Mouse (Mus musculus) gastrocnemius, postnatal 25 days (tissue): ENCODE results near the gene Zfp362. TPM values are rescaled to one million over a fixed set of nuclear protein-coding genes. Genes with fewer than 3 reads are reported as not detected.

ENCODE experiments used
- DNase-seq: peaks from one replicate; pipeline ENCODE4 v3.0.0; 2022
- total RNA-seq, 2 experiments: library from RNA; stranded (reverse); gene quantifications; 1 replicate in 1 of 2; 2 replicates in 1 of 2; pipeline ENCODE4 v1.2.3; 2021

Zfp362 gene
- total RNA-seq, 2 experiments from 2014 or later = 9.9 to 10.5 TPM

- no peak for DNase-seq
Measured at GRCm38 (mm10) chr4:128801675-128802465, 4.0 kb downstream of the Zfp362 start.

DNA sequence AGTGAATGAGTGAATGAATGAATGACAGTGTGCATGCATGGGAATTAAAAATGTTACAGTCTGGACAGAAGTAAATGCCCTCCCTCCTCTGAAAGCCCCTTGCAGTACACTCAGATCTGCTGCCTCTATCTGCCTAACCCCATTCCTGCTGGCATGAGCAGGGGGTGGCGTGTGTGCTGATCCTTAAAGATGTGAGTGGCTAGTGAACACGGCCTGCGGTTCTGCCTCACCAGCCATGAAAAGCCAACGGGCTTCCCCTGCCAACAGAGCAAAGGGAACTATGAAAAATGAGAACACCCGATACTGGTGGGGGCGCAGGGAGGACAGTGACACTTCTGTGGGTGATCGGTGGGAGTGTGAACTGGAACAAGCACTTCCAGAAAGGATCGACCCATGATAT lies 9.1 kb downstream of the Zfp362 start:
- DNase-seq = no peak

- DNase-seq = no peak
Measured at GRCm38 (mm10) chr4:128795596-128795995, 10.2 kb downstream of the Zfp362 start.

DNA sequence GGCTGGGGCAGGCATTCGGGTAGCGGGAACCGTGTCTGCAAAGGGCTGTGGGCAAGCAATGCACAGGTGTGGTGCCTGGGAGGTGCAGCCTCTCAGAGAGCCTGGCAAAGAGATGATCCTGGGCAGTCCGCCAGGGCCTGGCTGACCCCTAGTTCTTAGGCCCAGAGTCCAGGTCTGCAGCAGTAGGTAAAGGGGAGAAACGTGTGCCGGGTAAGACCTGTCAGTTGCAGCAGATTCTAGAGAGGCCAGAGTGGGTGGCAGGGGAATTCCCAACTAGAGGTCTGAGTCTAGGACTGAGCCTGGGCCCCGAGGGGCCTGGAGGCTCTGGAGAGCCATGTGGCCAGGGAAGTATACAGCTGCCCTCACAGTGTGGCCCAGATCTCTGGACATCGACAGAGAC lies 11.6 kb downstream of the Zfp362 start:
- no peak for DNase-seq

- DNase-seq = no peak
Measured at GRCm38 (mm10) chr4:128793710-128794109, 12.1 kb downstream of the Zfp362 start.

- no peak for DNase-seq
Measured at GRCm38 (mm10) chr4:128789646-128790045, 16.2 kb downstream of the Zfp362 start.

- DNase-seq = no peak
Measured at GRCm38 (mm10) chr4:128788108-128788507, 17.7 kb downstream of the Zfp362 start.

DNA sequence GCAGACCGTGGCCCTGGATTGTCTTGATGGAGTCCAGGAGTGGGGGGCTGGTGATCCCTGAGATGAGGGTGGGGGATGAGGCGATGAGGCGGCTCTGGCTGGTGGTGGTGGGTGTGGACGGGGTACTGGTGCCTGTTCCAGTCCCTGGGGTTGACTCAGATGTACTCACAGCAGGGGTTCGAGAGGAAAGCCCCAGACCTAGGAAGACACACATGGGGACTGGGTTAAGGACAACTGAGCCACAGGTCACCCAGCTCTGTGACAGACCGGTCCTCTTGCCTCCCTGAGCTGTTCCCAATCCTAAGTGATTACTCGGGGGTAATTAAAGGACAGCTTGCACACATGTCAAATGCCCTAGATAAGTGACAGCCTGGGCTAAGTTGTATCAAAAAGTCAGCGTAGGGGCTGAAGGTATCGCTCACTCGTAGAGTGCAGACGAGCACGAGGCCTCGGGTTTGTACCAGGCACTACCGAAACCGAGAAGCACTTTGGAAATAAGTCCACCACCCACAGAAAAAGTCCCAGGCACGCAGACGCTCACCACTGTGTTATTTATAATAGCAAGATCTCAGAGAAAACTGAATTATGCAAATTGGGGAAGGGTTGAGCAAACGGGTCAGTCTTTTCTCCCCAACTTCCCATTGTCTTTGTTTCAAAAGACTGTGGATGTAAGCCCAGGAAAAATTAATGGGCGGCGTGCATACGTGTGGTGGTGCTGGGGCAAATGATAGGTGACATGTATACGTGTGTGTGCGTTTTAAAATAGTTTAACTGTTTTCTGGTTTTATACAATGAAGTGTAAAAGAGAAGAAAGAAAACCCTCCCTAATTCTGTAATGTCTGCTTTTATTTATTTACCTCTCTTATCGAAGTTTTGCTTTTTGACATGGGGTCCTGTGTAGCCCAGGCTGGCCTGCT lies 18.6 kb downstream of the Zfp362 start:
- DNase-seq = peak; percentile 3

GRCm38 (mm10) chr4:128785921-128786654 lies 19.8 kb downstream of the Zfp362 start:
- DNase-seq = no peak

GRCm38 (mm10) chr4:128784950-128785631 lies 20.8 kb downstream of the Zfp362 start:
- DNase-seq = no peak

DNA sequence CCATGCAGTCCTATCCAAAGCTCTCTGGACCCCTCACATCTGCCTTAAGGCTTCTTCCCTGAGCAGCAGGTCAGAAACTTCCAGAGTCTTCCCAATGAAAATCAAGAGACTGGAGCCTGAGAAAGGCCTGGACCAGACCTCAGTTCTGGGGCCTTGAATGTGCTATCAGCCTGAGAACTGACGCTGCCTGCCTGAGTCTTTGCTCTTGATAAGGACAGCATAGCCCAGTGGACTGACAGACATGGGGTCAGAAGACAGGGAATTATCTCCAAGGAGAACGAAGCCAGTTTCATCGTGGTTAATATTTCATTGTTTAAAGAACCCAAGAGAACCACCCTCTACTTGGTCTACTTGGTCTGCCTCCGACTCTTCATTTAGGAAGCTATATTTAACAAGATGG lies 23.2 kb downstream of the Zfp362 start:
- no peak for DNase-seq

- DNase-seq = no peak
Measured at GRCm38 (mm10) chr4:128782037-128782436, 23.8 kb downstream of the Zfp362 start.

- DNase-seq = no peak
Measured at GRCm38 (mm10) chr4:128777593-128777992, 28.3 kb downstream of the Zfp362 start.

DNA sequence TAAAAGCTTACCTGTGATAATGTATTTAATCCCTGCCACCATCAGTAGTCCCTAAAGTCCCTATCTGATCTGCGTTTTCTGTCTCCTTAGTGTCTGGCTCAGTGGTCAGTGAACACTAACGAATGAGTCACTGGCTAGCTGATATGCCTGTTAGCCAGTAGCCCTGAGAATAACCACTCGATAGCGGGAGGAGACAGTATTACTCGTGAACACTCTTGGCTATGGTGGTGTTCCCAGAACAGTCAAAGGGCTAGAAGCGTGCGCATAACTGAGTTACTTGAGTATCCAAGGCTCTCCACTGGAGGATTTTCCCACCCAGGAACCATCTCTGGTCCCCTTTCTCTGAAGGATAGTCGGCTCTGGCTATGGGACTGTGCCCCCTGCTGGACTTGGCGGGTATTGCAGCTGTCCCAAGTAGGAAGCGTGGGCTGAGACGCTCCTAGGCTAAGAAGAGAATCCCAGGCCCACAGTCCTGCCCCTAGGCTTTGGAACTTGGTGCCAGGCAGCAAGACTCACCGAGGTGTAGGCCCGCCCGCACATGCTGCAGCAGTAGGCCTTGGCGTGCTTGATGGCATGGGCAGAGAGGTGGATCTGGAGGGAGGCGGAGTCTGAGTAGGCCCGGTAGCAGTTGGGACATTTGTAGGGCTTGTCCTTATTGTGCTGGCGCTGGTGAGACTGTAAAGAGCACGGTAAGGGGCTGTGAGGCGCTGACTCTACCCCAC lies 29.1 kb downstream of the Zfp362 start:
- DNase-seq = peak; percentile 44

DNA sequence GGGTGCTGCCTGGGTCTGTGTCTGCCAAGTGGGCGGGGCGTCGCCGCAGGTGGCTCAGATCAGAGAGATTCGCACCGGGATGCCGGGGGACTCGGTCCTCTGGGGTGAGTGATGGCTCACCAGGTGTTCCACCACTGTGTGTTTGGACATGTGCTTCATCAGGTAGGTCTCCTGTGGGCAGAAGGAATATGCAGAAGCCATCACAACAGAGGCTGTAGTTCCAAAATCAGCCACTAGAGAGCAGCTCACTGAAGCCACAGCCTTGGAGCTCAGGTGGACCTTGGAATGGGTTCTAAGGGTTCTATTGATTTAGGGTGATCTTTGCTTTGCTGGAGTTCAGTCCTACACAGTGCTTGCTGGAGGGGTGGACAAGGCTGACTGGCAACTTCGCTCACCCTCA lies 31.4 kb downstream of the Zfp362 start:
- DNase-seq = peak; percentile 12

DNA sequence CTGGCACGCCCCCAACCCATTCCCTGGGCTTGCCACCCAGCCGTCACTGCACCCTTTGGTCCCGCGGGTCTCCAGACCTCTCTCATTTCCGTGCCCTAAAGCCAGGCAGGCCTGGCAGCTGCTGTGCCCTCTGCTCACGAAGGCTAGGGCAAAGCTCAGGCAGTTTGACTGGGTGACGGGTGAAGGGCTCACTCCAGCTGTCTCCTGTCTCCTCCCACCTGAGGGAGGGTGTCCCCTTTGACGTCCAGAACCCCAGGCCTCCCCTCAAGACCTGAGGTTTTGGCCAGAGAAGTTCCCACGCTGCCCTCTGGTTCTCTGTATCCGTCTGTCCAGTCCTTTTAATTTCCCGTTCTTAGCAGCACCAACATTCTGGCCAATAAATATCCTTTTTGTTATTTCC lies 32.0 kb downstream of the Zfp362 start:
- peak; percentile 5 for DNase-seq

- DNase-seq = no peak
Measured at GRCm38 (mm10) chr4:128770698-128771097, 35.1 kb downstream of the Zfp362 start.

DNA sequence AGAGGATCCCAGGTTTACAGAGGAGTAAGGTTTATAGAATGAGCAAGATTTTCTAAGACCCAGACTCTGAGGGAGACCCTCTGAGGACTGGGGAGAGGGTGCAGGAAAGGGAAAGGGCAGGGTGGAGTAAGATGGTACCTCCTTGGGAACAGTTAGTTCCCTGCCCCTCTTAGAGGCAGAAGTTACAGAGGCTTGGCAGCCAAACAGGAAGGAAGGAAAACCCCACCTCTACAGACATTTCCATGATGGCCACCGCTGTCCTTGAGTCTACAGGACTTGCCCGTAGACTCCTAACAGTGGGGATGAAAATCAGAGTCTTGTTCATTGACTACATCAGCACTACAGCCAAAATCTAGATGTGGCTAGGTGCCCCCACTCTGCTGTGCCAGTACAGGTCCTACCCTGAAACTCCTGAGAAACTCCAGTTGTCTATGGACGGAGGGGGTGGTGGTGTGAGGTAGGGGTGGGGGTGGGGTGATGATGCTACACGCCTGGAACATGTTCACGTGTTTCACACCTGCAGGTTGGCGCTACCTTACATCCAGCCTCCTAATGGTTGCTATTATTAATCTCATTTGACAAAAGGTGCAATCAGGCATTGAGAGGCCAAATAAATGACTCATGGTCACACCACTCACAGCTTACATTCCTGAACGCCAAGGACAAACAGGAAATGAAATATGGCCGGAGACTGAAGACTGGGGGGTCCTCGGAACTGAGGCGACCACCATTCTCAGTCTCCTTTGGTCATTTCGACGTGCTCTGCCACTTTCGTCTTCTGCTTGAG lies 36.1 kb downstream of the Zfp362 start:
- DNase-seq = no peak

DNA sequence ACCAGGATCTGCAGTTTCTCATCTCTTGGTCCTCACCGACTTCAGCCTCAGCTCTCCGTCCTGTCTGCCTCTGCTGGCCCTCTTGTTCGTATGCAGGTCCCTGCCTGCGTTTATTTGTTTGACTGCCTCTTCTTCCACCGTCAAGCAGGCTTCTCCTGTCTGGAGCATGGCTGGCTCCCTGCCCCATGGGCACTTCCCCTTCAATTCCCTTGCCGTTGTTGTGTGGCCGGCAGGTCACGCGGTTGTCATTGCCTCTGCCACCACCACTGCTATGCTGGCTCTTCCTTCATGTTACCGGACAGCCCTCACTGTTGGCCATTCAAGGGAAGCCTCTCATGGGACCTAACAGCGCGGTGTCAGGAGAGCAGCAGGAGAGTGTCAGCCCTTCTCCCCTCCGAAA lies 37.7 kb downstream of the Zfp362 start:
- DNase-seq = no peak

- no peak for DNase-seq
Measured at GRCm38 (mm10) chr4:128766929-128767328, 38.9 kb downstream of the Zfp362 start.
